7 mouse cellular contexts compared by ENCODE assay signal in genomic region chr4:4792141-4792991, GRCm38 (mm10). TPM values are rescaled to one million over a fixed set of nuclear protein-coding genes. Genes with fewer than 3 reads are reported as not detected.
DNase-seq lines count a peak whose midpoint lies in the region; ATAC-seq and TF ChIP-seq lines count a peak whose summit lies in the region.

No protein-coding gene starts in this region.

- H3K27me3 ChIP-seq in forebrain, postnatal 0 days (ENCODE audit: insufficient read depth, low read length) = no peaks in the 10 kb centered on the region
- no peaks in the 10 kb centered on the region for H3K27me3 ChIP-seq in hindbrain, embryonic 16.5 days (replicated peaks; ENCODE audit: control insufficient read depth, insufficient read depth, low read length)

- no peak for TF ChIP-seq CTCF in forebrain, postnatal 0 days (IDR thresholded peaks at IDR 0.05; ENCODE audit: low read depth)

- peak; percentile 79 for ATAC-seq in forebrain, postnatal 0 days
- ATAC-seq in hindbrain, embryonic 16.5 days = peak; percentile 73
- peak; percentile 79 for ATAC-seq in megakaryocyte-erythroid progenitor cell, adult 5-6 weeks (replicated peaks; ENCODE audit: low FRiP score, low TSS enrichment, poor library complexity, severe bottlenecking)

- no peaks in the 10 kb centered on the region for H3K9me3 ChIP-seq in forebrain, postnatal 0 days (ENCODE audit: low read length)
- 0 out of 2 replicates have a peak, but pooled peaks cover 3% of the 10 kb centered on the region for H3K9me3 ChIP-seq in hindbrain, embryonic 16.5 days (ENCODE audit: control insufficient read depth, low read length)

- DNase-seq in T-cell, adult 2 months (ENCODE audit: low spot score) = peak; percentile 17
- DNase-seq in cerebellum, adult 18-20 months = peak; percentile 61 to 73
- peak; percentile 65 for DNase-seq in forebrain, postnatal 0 days
- DNase-seq in left cerebral cortex, postnatal 10 days (ENCODE audit: extremely low spot score in 1 of 2, low spot score in 2 of 2) = peak; percentile 7 to 68
- peak; percentile 40 for DNase-seq in right cerebral cortex, postnatal 4 days

- H3K36me3 ChIP-seq in forebrain, postnatal 0 days (ENCODE audit: insufficient read depth) = 0 out of 2 replicates have a peak, but pooled peaks cover 1% of the 10 kb centered on the region
- H3K36me3 ChIP-seq in hindbrain, embryonic 16.5 days (ENCODE audit: control insufficient read depth, insufficient read depth, low read length) = peaks cover 2% of the 10 kb centered on the region

- H3K4me2 ChIP-seq in forebrain, postnatal 0 days (ENCODE audit: low read depth) = peak overlapping the region; percentile 70
- peak overlapping the region; percentile 77 for H3K4me2 ChIP-seq in hindbrain, embryonic 16.5 days (ENCODE audit: low read length)

- H3K4me1 ChIP-seq in forebrain, postnatal 0 days (ENCODE audit: insufficient read depth) = 0 out of 2 replicates have a peak, but pooled peaks cover 11% of the 10 kb centered on the region
- peaks cover 18% of the 10 kb centered on the region for H3K4me1 ChIP-seq in hindbrain, embryonic 16.5 days (ENCODE audit: control insufficient read depth, insufficient read depth, low read depth, low read length)

- peak overlapping the region; percentile 98 for H3K9ac ChIP-seq in forebrain, postnatal 0 days
- H3K9ac ChIP-seq in hindbrain, embryonic 16.5 days (ENCODE audit: low read depth, low read length) = peak overlapping the region; percentile 100

- peak overlapping the region; percentile 83 for H3K27ac ChIP-seq in forebrain, postnatal 0 days (ENCODE audit: low read depth, low read length)
- peak overlapping the region; percentile 89 for H3K27ac ChIP-seq in hindbrain, embryonic 16.5 days (ENCODE audit: low read depth, low read length)

- peak overlapping the region; percentile 93 for H3K4me3 ChIP-seq in forebrain, postnatal 0 days (ENCODE audit: low read depth, low read length)
- H3K4me3 ChIP-seq in hindbrain, embryonic 16.5 days (ENCODE audit: low read length) = peak overlapping the region; percentile 98

- intact Hi-C loops in left cerebral cortex, postnatal 10 days (cut with DNase I) = no loop called here

- under 1% methylated on average over 61 of the region's 61 CpGs for WGBS in forebrain, postnatal 0 days
- WGBS in hindbrain, embryonic 16.5 days = 1% methylated on average over 58 of the region's 61 CpGs

RNA-seq across cellular contexts. Expression of gene Impad1, which starts 0.8 kb away (rescaled TPM):
- total RNA-seq in forebrain, postnatal 0 days (2014; rRNA removed) = 119 and 142 TPM in 2 replicates
- 35.0 and 41.9 TPM in 2 replicates for polyA plus RNA-seq in forebrain, postnatal 0 days (2015; fragmentation: Nextera tagmentation; extraction: Ambion mirVana)
- 37.6 and 39.1 TPM in 2 replicates for polyA plus RNA-seq in hindbrain, embryonic 16.5 days (2015; fragmentation: Nextera tagmentation; extraction: Ambion mirVana)
- total RNA-seq in left cerebral cortex, postnatal 10 days (2021) = 10 to 100 TPM; 87.3 to 89.9 TPM
- 12.0 and 21.3 TPM in 2 replicates for total RNA-seq in megakaryocyte-erythroid progenitor cell, adult 5-6 weeks (2014; fragmentation: Nextera tagmentation)
- total RNA-seq in megakaryocyte-erythroid progenitor cell, adult 5-6 weeks (2017) = 39.4 and 40.6 TPM in 2 replicates

Comparison
In these comparisons a context has a peak if more than half of its experiments do, and no peak if none do; other contexts are left out.
1. Peak in every context shown above with its lines: DNase-seq, ATAC-seq, H3K4me3 ChIP-seq and H3K27ac ChIP-seq.
2. DNase-seq: peak in every context shown above with its lines; median percentile 67 in cerebellum, adult 18-20 months; 65 in forebrain, postnatal 0 days; 40 in right cerebral cortex, postnatal 4 days; 38 in left cerebral cortex, postnatal 10 days; 17 in T-cell, adult 2 months.